Comparison of ENCODE assay signal across 8 mouse cellular contexts in genomic region chr5:149411509-149412193, GRCm38 (mm10). TPM values are rescaled to one million over a fixed set of nuclear protein-coding genes. Genes with fewer than 3 reads are reported as not detected.
DNase-seq lines count a peak whose midpoint lies in the region; ATAC-seq and TF ChIP-seq lines count a peak whose summit lies in the region.

Gene Medag, plus strand, starts transcription at chr5:149411749.

- H3K27ac ChIP-seq in gastrocnemius, adult 2 months, result peak within 1 kb of the TSS; percentile 86
- no peak within 1 kb of the TSS for H3K27ac ChIP-seq in hindbrain, embryonic 12.5 days

- no peaks in the 10 kb centered on the region for H3K27me3 ChIP-seq in Patski
- H3K27me3 ChIP-seq in hindbrain, embryonic 12.5 days, result peaks cover 22% of the 10 kb centered on the region

- H3K4me1 ChIP-seq in hindbrain, embryonic 12.5 days, result peaks cover 14% of the 10 kb centered on the region

- H3K9me3 ChIP-seq in hindbrain, embryonic 12.5 days (replicated peaks), result no peaks in the 10 kb centered on the region

- POLR2A ChIA-PET in Patski (lab: Charles Lee), result no interaction called here

- H3K36me3 ChIP-seq in hindbrain, embryonic 12.5 days, result no peaks in the 10 kb centered on the region

- CTCF ChIA-PET in Patski (lab: Charles Lee), result interaction anchor here (1.1 to 1.7 kb wide), 5 partner anchors 8 to 36 kb away, joined by 3 to 5 read pairs (median 3); no protein-coding TSS in a partner anchor

- WGBS in hindbrain, embryonic 12.5 days, result 3% methylated on average over 35 of the region's 38 CpGs

- peak; percentile 31 for ATAC-seq in Patski
- ATAC-seq in hindbrain, embryonic 12.5 days (ENCODE audit: low FRiP score), result peak; percentile 77

- TF ChIP-seq CTCF in Patski (IDR thresholded peaks at IDR 0.05), result no peak
- TF ChIP-seq CTCF in gastrocnemius, adult 2 months (IDR thresholded peaks at IDR 0.05), result no peak

- no peak for DNase-seq in Patski (ENCODE audit: low read depth, low spot score)
- DNase-seq in cerebellum, postnatal 25 days, result peak; percentile 72 to 84
- peak; percentile 92 for DNase-seq in gastrocnemius, adult 2 months
- DNase-seq in left cerebral cortex, adult 8-10 months (ENCODE audit: low spot score in 2 of 2), result peak; percentile 36 to 78
- peak; percentile 81 for DNase-seq in lung, postnatal 36 days
- DNase-seq in right cerebral cortex, postnatal 14 days, result peak; percentile 62
- no peak for DNase-seq in yolk sac, embryonic 10.5 days (ENCODE audit: low spot score)

- intact Hi-C loops in gastrocnemius, adult 2 months (cut with DNase I), result no loop called here

- H3K4me3 ChIP-seq in gastrocnemius, adult 2 months, result peak within 1 kb of the TSS; percentile 70
- H3K4me3 ChIP-seq in hindbrain, embryonic 12.5 days, result peak within 1 kb of the TSS; percentile 23

- H3K4me2 ChIP-seq in hindbrain, embryonic 12.5 days (replicated peaks), result peak within 1 kb of the TSS; percentile 58

- in situ Hi-C loops in Patski (cut with MboI; ENCODE audit: low pct_unique_long_range_greater_than_20kb), result no loop called here

- H3K9ac ChIP-seq in hindbrain, embryonic 12.5 days, result 0 out of 2 replicates have a peak within 1 kb of the TSS, but pooled peaks have one; percentile 33

RNA-seq across cellular contexts. Expression of gene Medag, which starts in this region (rescaled TPM):
- polyA plus RNA-seq in Patski (2021), result 0.13 TPM
- total RNA-seq in gastrocnemius, adult 2 months (2021), result 10 to 100 TPM; 12.6 to 15.1 TPM
- 1.0 and 1.1 TPM in 2 replicates for polyA plus RNA-seq in hindbrain, embryonic 12.5 days (2016; fragmentation: Nextera tagmentation; extraction: Ambion mirVana)
- total RNA-seq in left cerebral cortex, adult 8-10 months (2022), result 10 to 100 TPM; 12.1 to 17.6 (median 15.0) TPM

Comparison
In these comparisons a context has a peak if more than half of its experiments do, and no peak if none do; other contexts are left out.
1. Peak in ATAC-seq in Patski; RNA of the gene not detected or under 1 TPM.
2. DNase-seq: peak in cerebellum, postnatal 25 days (2 of 2), gastrocnemius, adult 2 months (single experiment), left cerebral cortex, adult 8-10 months (2 of 2), lung, postnatal 36 days (single experiment) and right cerebral cortex, postnatal 14 days (single experiment); none in Patski (single experiment) and yolk sac, embryonic 10.5 days (single experiment).